Mouse (Mus musculus) erythroid progenitor cell, adult 5-6 weeks (primary cell): ENCODE measurements around the gene Slc1a5. TPM values are rescaled to one million over a fixed set of nuclear protein-coding genes. Genes with fewer than 3 reads are reported as not detected.

ENCODE experiments used
- ATAC-seq: replicated peaks from 2 replicates; pipeline ENCODE4 v1.8.0; 2016; ENCODE audit warnings: moderate number of reproducible peaks, mild to moderate bottlenecking, moderate TSS enrichment, inconsistent platforms; ENCODE audit not compliant: poor library complexity, low FRiP score, severe bottlenecking
- total RNA-seq, 2 experiments: library from RNA; stranded (forward) in 1 of 2; stranded (reverse) in 1 of 2; fragments of 150-400 nt in 1 of 2; fragments of 186-747, 209-891 nt in 1 of 2; gene quantifications; 2 replicates each; pipeline versions ENCODE4 v1.2.3 to v1.2.4; 2015 to 2017; ENCODE audit warnings: low replicate concordance in 2 of 2

The Slc1a5 gene
- total RNA-seq (2015; ENCODE audit: low replicate concordance) (596 and 609 TPM in 2 replicates), total RNA-seq (2017; ENCODE audit: low replicate concordance) (412 and 455 TPM in 2 replicates)

DNA sequence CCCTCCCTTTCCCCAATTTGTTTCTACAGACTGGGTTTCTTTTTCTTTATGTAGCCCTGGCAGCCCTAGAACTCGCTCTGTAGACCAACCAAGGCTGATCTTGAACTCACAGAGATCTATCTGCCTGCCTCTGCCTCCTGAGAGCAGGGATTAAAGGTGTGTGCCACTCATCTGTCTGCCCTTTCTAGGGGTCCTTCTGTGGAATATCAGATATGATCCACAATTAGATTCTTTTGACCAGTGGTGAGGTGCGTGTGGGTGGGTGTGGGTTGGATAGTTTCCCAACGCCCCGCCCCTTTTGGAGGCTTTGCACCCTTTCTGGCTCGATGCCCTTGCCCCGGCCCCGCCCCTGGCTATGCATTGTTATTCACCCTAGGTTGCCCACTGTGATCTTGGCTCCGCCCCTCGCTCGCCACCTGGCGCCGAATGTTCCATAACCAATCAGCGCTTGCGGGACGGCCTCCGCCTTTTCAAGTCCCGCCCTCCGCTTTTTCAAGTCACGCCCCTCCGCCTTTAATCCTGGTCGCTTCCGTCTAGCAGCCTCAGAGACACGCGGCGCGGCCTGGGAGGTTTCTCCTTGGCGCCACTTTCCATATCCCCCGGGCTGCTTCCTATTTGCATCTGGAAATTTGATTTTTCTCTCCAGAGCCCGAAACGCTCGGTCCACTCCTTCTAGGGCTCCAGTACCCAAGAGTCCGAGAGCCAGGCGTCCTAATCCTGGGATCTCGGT, at the start of gene Slc1a5:
Gene Slc1a5 (plus strand): TSS at position 516 of the 730 bp plus-strand sequence.
- peak; percentile 79 for ATAC-seq

DNA sequence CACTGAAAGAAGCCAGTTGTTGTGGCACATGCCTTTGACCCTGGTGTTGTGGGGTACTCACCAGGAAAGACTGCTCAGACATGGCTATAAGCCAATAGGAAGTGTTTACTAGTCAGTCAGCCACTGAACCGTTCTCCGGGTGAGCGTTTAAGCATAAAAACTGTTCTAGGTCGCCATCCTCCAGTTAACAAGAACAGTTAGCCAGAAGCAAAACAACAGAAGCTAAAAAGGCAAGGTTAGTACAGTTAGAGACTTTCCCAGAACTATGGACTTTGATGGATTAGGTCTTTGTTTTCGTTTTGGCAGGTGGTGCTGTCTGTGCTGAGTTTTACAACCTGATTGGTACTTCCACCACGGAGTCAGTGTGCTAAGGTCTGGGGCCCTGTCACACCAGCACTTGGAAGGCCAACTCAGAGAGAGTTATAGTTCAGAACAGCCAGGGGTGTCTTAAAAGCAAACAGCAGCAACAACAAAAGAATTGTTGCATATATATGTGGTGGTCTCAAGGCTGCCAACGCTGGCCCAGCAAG, 49.2 kb upstream of the Slc1a5 start:
- no peak for ATAC-seq

DNA sequence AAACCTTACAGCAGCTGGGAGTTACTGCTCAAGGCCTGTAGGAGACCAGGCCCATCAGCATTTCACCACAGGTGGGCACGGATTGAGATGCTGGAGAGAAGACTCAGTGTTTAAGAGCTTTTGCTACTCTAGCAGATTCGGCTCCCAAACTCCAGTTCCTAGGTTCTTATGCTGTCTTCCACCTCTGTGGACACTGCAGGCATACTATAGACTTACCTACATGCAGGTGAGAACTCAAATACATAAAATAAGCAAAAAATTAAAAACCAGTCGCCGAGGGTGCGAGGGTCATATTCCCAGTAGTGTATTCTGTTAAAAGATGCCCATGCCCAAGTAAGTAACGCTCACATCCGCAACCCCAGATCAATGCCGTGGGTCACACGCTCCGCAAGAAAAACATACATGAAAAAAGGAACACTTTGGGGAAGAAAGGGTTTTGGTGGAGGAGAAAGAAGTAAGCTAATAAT, 43.5 kb upstream of the Slc1a5 start:
- peak; percentile 5; the same call in 1 of the 2 replicates for ATAC-seq

DNA sequence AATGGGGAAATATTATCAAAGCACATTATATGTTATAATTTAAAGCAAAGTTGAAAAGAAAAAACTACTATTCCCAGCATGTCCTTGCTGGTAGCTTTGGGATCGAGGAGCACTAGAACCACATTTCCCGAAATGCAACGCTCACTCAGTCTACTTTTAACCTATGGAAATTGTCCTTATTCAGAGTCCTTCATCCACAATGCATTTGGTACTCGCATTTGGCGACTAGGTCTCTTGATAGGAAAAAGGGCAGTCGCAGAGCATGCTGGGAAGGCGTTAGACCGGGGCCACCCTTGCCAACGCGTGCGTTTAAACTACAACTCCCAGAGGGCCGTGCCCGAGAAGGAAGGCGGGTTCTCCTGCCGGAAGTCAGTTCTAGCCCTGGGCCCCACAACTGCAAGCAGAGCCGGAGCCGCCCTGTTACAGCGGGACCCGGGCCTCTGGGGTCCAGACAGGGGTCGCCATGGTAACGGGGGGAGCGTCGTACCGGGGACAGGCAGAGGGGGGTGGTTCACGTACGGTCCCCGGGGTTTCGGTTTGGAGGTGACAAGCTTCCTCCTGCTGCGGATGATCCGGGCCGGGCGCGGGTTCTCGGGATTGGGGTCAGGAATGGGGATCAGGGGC, 43.0 kb upstream of the Slc1a5 start, which contains the start of gene Ap2s1:
Gene Ap2s1 (plus strand): TSS at position 338 of the 624 bp plus-strand sequence.
- peak; percentile 99 for ATAC-seq

DNA sequence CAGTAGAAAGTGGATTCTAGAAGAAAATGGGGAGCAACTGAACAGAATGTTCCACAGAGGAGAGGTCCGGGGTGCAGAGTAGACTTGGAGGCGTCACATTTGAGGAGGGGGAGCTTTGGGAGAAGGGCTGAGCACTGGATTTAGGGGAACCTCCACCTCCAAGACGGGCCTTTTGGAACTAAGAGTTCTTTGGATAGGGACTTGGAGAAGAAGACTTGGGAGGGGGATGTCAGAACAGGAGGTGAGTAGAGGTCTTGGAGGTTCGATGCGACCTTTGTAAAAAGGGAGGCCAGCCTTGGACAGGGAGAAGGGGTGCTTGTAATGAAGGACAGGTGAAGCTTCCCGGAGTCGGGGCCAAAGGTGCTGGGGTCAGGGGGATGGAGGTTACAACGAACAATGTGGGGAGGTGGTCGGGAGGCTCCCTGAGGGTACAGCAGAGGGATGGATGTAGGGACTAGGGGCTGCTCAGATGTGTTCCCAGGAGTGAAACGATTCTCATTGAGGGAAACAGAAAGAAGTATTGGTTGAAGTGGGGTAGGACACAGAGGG, 42.0 kb upstream of the Slc1a5 start:
- ATAC-seq: no peak

DNA sequence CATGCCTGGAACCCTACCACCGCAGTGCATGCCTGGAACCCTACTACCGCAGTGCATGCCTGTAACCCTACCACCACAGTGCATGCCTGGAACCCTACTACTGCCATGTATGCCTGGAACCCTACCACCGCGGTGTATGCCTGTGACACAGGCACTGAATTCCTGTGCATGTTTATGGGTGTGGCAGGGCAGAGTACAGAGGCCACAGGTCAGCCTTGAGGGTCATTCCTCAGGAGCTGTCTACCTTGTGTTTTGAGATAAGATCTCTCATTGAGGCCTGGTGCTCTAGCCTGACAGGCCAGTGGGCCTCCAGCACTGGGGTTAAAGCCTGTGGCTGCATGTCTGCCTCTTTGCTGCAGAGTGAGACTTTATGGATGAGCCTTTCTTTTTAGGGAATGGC, 35.8 kb upstream of the Slc1a5 start:
- no peak for ATAC-seq

DNA sequence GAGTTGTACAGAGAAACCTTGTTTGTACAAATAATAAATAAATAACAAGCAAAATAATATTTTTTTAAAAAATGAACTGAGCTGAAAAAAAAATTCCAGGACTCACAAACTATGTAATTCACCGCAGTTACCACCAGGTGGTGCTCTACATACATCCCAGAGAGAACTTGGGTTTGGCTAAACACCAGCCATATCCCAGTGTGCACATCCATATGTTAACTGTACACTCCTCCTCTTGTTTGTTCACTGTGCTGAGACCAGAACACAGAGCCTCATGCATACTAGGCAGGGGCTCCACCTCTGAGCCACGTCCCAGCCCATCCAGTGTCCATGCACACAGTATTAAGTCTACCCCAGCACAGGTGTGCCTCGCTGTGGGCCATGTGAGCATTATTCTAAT, 35.0 kb upstream of the Slc1a5 start:
- 0 out of 2 replicates have a peak, but pooled peaks have one; percentile 48 for ATAC-seq

DNA sequence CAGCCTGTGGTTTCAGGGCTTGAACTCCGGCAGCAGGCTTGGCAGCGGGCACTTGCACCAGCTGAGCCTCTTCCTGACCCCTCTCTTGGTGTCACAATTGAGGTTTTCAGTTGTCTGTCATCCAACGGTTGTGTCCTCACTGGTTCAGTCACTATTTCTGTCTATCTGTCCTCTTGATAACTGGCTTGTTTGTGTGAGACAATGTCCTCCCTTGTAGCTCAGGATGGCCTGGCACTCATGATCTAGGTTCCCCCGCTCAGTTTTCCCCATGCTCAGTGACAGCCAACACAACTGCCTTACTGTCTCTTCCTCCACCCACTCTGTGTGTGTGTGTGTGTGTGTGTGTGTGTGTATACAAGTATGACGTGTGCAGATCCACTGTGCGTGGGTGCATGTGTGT, 33.5 kb upstream of the Slc1a5 start:
- no peak for ATAC-seq

DNA sequence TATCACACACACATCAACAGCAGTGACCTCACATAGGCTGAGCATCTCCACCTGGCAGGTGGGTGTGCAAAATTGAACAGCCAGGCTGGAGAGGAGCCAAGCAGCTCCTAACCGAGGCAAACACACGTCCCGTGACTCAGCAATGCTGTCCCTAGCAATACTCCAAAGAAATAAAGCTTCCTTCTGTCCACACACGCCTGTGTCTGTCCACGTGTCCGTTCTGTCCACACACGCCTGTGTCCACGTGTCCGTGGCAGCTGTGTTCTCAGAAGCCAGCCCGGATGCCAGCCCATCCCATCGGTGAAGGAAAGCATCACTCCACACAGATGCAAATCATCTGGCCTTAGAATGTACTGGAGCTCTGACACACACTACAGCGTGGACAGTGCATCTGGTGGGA, 29.1 kb upstream of the Slc1a5 start:
- no peak for ATAC-seq

DNA sequence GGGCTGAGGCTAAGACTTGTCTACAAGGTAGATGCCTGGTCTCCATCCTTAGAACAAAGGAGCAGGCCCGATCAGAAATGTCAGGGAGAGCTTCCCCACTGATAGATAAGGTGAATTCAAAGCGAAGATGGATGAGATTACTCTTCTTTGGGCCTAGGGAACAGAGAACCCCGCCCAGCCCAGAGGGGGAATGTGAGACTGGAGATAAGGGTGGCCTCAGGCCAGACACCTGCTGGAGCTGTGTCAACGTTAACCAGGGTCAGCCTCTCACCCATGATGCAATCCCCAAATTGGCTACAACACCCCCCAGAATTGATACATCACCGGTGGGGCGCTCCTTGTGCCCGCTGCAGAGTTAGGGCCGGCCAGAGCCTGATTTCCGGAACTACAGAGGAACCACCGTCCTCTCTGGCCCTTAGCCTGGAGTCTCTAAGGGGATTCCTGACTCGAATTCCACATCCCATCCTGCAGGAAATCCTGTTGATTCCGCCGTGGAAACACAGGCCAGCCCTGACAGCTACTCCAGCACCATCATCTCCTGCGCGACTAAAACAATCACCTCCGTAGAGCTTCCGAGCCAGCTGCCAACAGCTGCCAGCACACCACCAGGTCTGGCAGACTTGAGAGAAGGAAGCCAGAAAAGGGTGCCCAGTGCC, 25.6 kb upstream of the Slc1a5 start:
- ATAC-seq: 0 out of 2 replicates have a peak, but pooled peaks have one; percentile 19

DNA sequence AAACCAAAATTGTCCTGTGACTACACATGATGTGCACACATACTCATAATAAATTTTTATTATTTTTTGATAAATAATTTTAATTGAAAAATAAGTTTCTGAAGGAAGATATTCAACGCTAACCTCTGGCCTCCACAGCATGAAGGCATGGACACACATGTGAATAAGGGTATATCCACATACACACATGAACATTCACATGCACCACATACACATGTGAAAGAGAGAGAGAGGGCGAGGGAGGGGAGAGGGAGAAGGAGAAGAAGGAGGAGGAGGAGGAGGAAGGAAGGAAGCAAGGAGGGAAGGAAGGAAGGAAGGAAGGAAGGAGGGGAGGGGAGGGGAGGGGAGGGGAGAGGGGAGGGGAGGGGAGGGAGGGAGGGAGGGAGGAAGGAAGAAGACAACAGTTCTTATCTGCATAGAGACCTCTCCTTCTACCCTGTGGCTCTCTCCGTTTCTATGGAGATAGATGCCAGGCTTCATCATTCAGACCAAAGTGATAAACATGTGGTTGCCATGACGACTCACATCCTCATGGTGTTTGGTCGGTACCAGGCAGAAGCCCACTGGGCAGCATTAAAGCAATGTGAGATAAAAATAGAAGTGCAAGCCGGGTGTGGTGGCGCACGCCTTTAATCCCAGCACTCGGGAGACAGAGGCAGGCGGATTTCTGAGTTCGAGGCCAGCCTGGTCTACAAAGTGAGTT, 22.1 kb upstream of the Slc1a5 start:
- no peak for ATAC-seq

DNA sequence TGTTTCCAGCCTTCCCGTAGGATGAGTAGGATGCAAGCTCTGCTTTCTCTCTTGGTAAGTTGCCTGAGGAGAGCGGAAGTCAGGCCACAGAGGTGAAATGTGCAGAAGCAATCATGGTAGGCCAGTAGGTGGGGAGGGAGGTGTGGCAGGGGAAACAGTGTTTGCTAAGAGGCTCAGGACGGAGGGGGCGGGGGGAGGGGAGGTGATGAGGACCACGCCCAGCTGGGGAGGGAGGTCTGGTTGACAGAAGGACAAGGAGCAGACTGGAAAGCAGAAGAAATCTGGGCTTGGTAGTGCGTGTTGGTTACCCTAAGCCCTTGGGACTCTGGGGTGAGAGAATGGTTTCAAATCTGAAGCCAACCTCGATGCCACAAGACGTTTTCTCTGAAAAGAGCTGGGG, 20.8 kb upstream of the Slc1a5 start:
- no peak for ATAC-seq

DNA sequence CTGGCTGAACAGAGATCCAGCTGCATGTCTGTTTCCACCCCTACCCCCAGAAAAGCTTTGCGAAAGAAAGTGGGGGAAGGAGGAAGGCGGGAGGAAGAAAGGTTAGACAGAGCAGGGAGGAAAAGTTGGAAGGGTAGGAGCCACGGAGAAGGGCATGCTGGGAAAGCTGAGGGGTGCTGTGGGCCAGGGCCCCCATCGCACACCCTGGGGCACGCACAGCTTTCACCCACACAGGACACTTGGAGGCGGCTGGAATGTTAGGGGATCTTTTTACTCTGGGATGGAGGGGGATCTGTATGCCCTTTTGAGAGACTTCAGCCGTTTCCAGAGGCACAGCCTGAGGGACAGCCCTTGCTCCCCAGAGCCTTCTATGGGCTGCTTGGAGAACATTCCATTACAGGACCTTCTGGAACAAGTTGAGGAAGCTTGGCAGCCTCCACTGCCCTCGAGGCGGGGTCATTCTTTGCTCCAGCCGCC, 20.1 kb upstream of the Slc1a5 start:
- no peak for ATAC-seq

DNA sequence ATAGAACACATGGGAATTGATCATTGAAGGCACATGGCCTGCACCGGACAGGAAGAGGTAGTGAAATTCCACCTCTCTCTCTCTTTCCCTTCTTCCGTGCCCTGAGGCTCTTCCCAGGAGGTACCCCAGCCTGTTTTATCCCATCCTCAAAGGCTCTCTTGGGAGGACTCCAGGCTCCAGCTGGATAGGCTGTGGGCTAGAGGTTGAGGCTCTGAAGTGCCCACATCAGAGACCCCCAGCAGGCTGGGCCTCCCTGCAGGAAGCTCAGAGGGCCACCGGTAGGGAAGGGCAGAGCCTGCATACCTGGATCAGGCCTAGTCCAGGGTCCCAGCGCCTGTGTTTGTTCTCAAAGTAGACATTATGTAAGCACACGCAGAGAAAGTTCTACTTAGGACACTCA, 19.5 kb upstream of the Slc1a5 start:
- no peak for ATAC-seq

DNA sequence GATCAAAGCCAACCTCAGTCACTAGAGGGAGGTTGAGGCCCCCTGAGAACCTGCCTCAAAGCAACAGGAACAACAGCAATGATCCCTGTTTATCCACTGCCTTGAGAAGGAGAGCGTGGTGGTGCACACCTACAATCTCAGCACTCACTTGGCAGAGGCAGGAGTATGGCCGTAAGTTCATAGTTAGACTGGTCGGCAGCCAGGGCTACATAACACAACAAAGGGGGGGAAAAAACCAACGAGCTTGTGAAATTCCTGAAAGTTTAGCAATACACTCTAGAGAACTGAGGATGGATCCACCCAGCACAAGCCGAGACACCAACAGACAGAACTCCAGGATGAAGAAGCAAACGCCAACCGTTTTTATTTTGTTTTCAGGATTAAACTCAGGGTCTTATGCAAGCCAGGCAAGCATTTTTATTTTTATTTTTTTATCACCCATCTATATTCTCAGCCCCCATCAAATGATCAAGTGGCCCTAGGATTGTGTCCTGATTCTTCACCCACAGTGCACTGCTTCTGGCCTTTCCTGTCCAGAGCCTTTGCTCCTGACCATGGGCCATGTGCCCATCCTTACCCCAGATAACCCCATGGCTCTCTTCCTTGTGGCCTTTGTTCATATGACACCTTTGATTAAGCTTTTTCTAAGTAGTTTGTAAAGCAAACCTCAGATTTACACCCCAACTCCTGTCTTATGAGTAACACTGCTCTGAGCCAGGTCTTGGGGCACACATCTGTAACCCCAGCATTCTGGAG, 17.5 kb upstream of the Slc1a5 start:
- no peak for ATAC-seq

DNA sequence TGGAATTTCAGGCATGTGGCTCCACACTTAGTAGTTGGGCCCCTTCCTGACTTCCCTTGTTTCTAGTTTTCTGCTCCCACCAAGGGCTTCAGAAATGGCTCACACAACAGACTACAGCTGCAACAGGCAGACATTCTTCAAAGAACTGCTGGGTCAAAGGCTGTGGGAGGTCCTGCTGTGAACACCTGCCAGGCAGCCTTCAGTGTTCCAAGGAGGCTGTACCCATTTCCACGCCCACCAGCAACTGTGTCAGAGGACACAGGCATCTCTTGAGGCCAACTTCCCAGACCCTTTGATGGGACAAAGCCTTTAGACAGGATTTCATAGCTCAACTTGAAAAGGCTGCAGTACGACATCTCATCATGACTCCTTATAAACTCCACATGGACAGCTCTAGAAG, 14.7 kb upstream of the Slc1a5 start:
- ATAC-seq: no peak

DNA sequence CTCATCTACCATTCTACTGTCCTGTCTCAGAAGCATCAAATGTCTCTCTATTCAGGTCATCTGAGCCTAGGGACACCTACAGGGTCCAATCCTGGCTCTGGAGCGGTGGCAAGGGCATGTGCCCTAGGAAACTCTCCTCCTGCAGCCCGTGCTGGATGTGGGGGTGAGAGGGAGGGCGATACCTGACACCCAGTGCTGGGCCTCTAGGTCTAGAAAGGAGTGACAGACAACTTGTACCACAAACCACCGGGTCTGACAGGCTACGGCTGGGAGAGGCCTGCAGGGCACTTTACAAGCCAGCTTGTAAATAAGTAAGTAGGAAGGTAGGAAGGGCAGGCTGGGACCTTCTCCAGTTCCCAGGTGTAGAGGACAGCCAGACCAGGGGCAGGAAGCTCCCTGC, 5.3 kb upstream of the Slc1a5 start:
- ATAC-seq: no peak

DNA sequence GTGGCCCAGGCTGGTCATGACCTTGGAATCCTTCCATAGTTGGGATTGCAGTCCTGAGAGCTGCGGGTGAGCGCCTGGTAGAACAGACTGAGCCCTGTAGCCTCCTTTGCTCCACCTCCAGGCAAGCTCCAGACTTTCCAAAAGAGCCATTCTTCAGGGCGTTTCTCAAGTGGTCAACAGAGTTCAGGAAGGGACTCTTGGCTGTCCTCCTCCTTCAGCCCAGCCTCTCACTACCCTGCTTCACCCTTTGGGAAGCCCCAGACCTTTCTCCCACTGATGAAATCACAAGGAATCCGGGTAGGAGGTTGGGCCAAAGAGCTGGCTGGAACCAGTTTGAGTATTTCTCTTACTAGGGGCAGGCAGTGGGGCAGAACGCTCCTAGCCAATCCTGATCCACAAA, 1.1 kb upstream of the Slc1a5 start:
- no peak for ATAC-seq

DNA sequence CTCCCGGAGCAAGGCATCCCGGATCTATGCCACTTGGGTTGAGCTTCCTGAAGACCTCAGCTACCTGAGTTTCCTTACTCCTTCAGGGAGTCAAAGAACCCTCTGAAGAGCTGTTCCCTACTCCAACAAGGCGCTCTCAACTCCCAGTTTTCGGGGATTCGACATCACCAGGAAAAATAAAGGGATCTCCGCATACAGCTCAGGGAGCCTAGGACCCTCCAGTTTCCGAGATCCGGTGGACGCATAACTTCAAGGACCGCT, 345 bp downstream of the Slc1a5 start:
- no peak for ATAC-seq
